Mouse (Mus musculus) thymus, adult 2 months (tissue): ENCODE data around the gene Cela1. TPM values are rescaled to one million over a fixed set of nuclear protein-coding genes. Genes with fewer than 3 reads are reported as not detected.

Source experiments
- DNase-seq: peaks from one replicate; pipeline ENCODE4 v3.0.0; 2021
- H3K27ac ChIP-seq: fragments of 200-500 bp; 2 replicates; pipeline ENCODE4 v1.5.1; 2012; ENCODE audit warnings: low read length, control low read depth; ENCODE audit not compliant: control insufficient read depth, insufficient read depth
- H3K27me3 ChIP-seq: fragments of 200-500 bp; 2 replicates; pipeline ENCODE4 v1.6.1; 2012; ENCODE audit warnings: mild to moderate bottlenecking, low read length, moderate library complexity, mixed read lengths; ENCODE audit not compliant: control insufficient read depth, insufficient read depth
- H3K36me3 ChIP-seq: fragments of 200-500 bp; 2 replicates; pipeline ENCODE4 v1.6.1; 2012; ENCODE audit warnings: mild to moderate bottlenecking, low read length, moderate library complexity; ENCODE audit not compliant: control insufficient read depth, insufficient read depth
- H3K4me1 ChIP-seq: fragments of 200-500 bp; replicated peaks from 2 replicates; pipeline ENCODE4 v1.6.1; 2012; ENCODE audit warnings: low read length; ENCODE audit not compliant: control insufficient read depth, insufficient read depth
- H3K4me3 ChIP-seq: fragments of 200-500 bp; 2 replicates; pipeline ENCODE4 v1.5.1; 2012; ENCODE audit warnings: mild to moderate bottlenecking, low read length, control low read depth, moderate library complexity; ENCODE audit not compliant: control insufficient read depth, insufficient read depth
- CTCF ChIP-seq: fragments of 200-500 bp; IDR thresholded peaks from 2 replicates; pipeline ENCODE4 v1.5.1; 2012; ENCODE audit warnings: mild to moderate bottlenecking, control low read depth, low read length, moderate library complexity, borderline replicate concordance; ENCODE audit not compliant: control insufficient read depth, poor library complexity, insufficient read depth; ENCODE audit errors: extremely low read depth
- POLR2A ChIP-seq: fragments of 200-500 bp; IDR thresholded peaks from 2 replicates; pipeline ENCODE4 v1.6.1; 2012; ENCODE audit warnings: mild to moderate bottlenecking, low read length, control low read depth, moderate library complexity; ENCODE audit not compliant: control insufficient read depth, poor library complexity, insufficient read depth; ENCODE audit errors: extremely low read depth
- WGBS: fragments of 180-500 bp; shearing (Covaris S2); methylation state at CpG from one replicate; pipeline ENCODE4 v1.1.7; 2018; 5-methylcytosine and 5-hydroxymethylcytosine counted together
- polyA plus RNA-seq: library from polyadenylated mRNA; depleted of rRNA; stranded (reverse); fragments of >200 nt; gene quantifications from 2 replicates; pipeline ENCODE4 v1.2.3, GENCODE M21; 2012

Cela1 gene
- polyA plus RNA-seq, 1 experiment, result 11.7 TPM

DNA sequence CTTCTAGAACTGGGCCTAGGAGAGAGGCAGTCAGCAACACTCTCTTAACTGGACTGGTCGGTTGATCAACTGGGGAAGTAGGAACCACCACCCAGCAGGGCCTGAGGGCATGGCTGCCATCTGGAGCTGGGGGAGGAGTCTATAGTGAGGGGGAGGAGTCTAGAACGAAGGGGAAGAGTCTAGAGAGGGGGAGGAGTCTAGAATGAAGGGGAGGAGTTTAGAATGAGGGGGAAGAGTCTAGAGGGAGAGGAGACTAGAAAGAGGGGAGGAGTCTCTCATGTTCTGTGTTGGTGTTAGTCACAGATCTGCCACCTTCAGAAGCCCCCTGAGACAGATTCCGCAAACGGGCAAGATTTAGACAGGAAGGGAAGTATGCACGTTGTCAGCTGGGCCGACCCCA is 11.7 kb upstream of the Cela1 start:
- no peak overlapping the region for H3K27ac ChIP-seq
- H3K4me3 ChIP-seq, result no peak overlapping the region
- WGBS, result 68% methylated on average over 6 of the region's 6 CpGs
- H3K4me1 ChIP-seq, result peaks cover 41% of the 10 kb centered on the region
- no peaks in the 10 kb centered on the region for H3K27me3 ChIP-seq
- no peak for DNase-seq
- H3K36me3 ChIP-seq, result peaks cover 3% of the 10 kb centered on the region; the same call in 1 of the 2 replicates
- TF ChIP-seq CTCF (no peak), POLR2A (no peak)

GRCm38 (mm10) chr15:100698078-100698477 is 10.4 kb upstream of the Cela1 start:
- WGBS, result 97% methylated on average over 10 of the region's 10 CpGs
- Histone ChIP-seq H3K27ac (no peak overlapping the region), H3K36me3 (peaks cover 3% of the 10 kb centered on the region; the same call in 1 of the 2 replicates), H3K4me3 (no peak overlapping the region), H3K27me3 (no peaks in the 10 kb centered on the region), H3K4me1 (peaks cover 38% of the 10 kb centered on the region)
- TF ChIP-seq CTCF, result no peak
- no peak for TF ChIP-seq POLR2A
- no peak for DNase-seq

- TF ChIP-seq POLR2A (no peak), CTCF (no peak)
- H3K27me3 ChIP-seq, result no peaks in the 10 kb centered on the region
- no peak for DNase-seq
- no peak overlapping the region for H3K27ac ChIP-seq
- H3K4me1 ChIP-seq, result peaks cover 12% of the 10 kb centered on the region
- H3K4me3 ChIP-seq, result no peak overlapping the region
- peaks cover 3% of the 10 kb centered on the region; the same call in 1 of the 2 replicates for H3K36me3 ChIP-seq
- 97% methylated on average over 9 of the region's 9 CpGs for WGBS
These were observed 6.7 kb upstream of the Cela1 start for GRCm38 (mm10) chr15:100694406-100694805.

GRCm38 (mm10) chr15:100691990-100692389 is 4.3 kb upstream of the Cela1 start:
- no peak overlapping the region for H3K4me3 ChIP-seq
- H3K4me1 ChIP-seq, result peaks cover 19% of the 10 kb centered on the region
- H3K27ac ChIP-seq, result no peak overlapping the region
- 92% methylated on average over 3 of the region's 3 CpGs for WGBS
- TF ChIP-seq POLR2A (no peak), CTCF (no peak)
- H3K27me3 ChIP-seq, result no peaks in the 10 kb centered on the region
- DNase-seq, result no peak
- H3K36me3 ChIP-seq, result peaks cover 3% of the 10 kb centered on the region; the same call in 1 of the 2 replicates

- H3K4me3 ChIP-seq, result no peak overlapping the region
- H3K4me1 ChIP-seq, result peaks cover 12% of the 10 kb centered on the region
- no peaks in the 10 kb centered on the region for H3K36me3 ChIP-seq
- H3K27me3 ChIP-seq, result no peaks in the 10 kb centered on the region
- 4% methylated on average over 12 of the region's 12 CpGs for WGBS
- peak overlapping the region; percentile 10; the same call in 1 of the 2 replicates for H3K27ac ChIP-seq
- no peak for DNase-seq
- TF ChIP-seq POLR2A (no peak), CTCF (no peak)
These were observed 732 bp downstream of the Cela1 start for GRCm38 (mm10) chr15:100686989-100687388.

DNA sequence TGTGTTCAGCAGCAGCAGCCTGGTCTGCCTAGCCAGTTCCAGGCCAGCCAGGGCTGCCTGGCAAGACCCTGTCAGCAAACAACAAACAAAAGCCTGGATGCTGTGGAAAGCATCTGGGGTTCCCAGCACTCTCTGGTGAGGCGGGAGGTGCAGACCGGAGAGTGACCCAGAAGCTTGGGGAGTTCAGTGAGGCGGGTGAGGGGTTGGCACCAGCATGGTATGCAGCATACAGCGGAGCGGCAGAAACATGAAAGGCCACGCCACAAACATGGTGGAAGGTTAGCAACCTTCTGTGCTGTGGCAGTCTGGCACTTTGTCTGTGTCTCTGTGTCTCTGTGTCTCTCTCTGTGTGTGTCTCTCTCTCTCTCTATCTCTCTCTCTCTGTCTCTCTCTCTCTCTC is 1.3 kb downstream of the Cela1 start:
- no peaks in the 10 kb centered on the region for H3K27me3 ChIP-seq
- 96% methylated on average over 6 of the region's 6 CpGs for WGBS
- no peak overlapping the region for H3K4me3 ChIP-seq
- peaks cover 12% of the 10 kb centered on the region for H3K4me1 ChIP-seq
- H3K36me3 ChIP-seq, result no peaks in the 10 kb centered on the region
- no peak for TF ChIP-seq POLR2A
- no peak for TF ChIP-seq CTCF
- no peak overlapping the region for H3K27ac ChIP-seq
- no peak for DNase-seq

GRCm38 (mm10) chr15:100685849-100686248 is 1.9 kb downstream of the Cela1 start:
- H3K36me3 ChIP-seq, result no peaks in the 10 kb centered on the region
- 96% methylated on average over 8 of the region's 8 CpGs for WGBS
- no peak overlapping the region for H3K27ac ChIP-seq
- TF ChIP-seq CTCF (no peak), POLR2A (no peak)
- peaks cover 17% of the 10 kb centered on the region for H3K4me1 ChIP-seq
- no peaks in the 10 kb centered on the region for H3K27me3 ChIP-seq
- no peak for DNase-seq
- no peak overlapping the region for H3K4me3 ChIP-seq
